Mouse (Mus musculus): ENCODE data around the gene Cyp3a41a. TPM values are rescaled to one million over a fixed set of nuclear protein-coding genes. Genes with fewer than 3 reads are reported as not detected.
"Not testable (repeated sequence)": the region's sequence is repeated elsewhere in the genome, so short reads cannot be mapped to it uniquely, and the experiment has no call there.

The Cyp3a41a gene
- total RNA-seq (2021), result not detected
- long read RNA-seq, result 0 reads

DNA sequence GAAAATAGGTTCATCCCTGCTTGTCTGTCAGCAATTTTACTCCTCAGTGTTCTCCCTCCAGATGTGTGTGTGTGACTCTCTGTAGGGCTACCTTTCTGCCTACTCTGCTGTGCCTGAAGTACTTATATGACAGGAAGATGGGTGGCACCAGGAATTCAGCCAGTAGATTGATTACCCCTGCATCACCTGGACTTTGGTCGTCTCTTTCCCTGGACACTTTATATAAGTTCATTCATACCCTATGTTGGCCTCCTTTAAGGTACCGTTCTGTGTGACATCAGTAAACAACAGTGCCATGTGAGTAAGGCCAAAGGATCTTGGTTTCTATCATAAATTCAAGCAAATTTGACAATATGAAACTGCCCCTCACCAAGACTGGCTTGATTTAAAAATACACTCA, at the start of gene Cyp3a41a:
Gene Cyp3a41a (minus strand): TSS at position 101 of the 400 bp plus-strand sequence.
- DNase-seq (ENCODE audit: low spot score in 2 of 2), result not testable (repeated sequence)

DNA sequence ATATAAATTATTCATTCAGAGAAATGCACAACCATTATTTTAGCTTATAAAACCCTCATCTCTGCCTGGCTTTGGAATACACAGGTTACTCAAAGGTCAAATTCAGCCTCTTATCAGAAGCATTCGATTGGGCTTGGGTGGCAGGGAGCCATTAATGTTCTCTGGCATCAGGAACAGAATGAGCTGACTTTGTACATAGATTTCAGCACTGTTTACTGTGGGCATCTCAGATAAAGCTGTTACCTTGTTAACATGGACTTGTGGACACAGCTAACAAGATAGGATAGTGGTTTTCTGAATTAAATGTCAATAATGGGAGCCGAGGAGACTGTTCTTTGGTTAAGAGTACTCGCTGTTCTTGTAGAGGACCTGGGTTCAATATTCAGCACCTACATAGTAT, 17.6 kb upstream of the Cyp3a41a start:
- DNase-seq (ENCODE audit: low spot score in 2 of 2), result not testable (repeated sequence)

DNA sequence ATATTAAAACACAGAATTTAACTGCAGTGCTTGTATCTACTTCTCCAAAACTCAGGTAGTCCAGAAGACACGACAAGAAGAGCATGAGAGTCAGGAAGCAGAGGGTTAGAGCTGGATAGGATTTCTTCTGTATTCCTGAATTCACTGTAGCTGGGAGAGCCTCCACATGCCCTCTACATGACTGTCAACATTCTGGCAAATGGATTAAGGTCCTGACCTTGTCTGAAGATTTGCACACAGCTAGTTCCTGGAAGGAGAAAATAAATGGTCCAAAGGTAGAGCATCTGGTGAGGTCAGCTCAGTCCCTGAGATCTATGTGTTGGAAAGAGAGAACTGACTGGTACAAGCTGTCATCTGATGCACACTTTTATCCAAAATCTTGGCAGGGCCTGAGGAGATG, 5.6 kb downstream of the Cyp3a41a start:
- DNase-seq (ENCODE audit: low spot score in 2 of 2), result not testable (repeated sequence)

DNA sequence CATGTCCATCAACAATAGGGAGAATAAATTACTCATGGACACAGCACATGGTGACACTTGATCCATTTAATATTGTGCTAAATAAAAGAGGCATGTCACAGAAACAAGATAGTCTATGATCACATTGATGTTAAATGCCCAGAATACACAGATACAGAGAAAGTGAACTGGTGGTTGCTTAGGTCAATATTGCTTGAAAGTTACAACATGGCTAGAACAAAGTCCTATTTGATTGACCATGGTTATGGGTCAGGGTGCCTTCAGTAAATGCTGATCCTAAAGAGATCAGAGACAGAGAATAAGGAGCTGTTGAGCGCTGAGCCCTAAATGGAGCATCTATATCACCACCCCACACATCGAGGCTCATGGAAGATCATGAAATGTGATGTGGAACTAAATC, 12.6 kb downstream of the Cyp3a41a start:
- not testable (repeated sequence) for DNase-seq (ENCODE audit: low spot score in 2 of 2)

DNA sequence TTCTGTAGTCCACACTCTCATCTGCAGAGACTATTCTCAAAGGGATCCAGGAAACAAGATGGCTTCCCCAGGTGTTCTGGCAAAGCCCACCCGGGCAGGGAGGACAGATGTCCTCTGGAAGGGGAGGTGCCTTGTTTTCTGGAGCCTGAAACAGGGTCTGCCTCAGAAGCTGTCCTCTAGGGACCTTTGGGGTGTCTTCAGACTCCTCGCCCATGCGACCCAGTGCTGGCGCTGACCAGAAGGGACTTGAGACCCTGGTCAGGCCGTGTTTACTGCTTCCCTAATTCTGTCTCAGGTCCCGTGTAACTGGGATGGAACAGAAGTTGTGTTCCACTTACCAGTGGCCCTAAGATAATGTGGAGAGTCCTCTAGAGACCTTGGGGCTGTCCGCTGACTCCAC, 57.9 kb downstream of the Cyp3a41a start:
- DNase-seq (ENCODE audit: low spot score in 2 of 2), result no peak

DNA sequence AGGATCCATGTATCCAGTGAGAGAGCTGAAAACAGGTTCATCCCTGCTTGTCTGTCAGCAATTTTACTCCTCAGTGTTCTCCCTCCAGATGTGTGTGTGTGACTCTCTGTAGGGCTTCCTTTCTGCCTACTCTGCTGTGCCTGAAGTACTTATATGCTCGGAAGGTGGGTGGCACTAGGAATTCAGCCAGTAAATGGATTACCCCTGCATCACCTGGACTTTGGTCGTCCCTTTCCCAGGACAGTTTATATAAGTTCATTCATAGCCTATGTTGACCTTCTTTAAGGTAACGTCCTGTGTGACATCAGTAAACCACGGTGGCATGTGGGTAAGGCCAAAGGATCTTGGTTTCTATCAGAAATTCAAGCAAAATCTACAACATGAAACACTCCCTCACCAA, 72.2 kb downstream of the Cyp3a41a start:
- no peak for DNase-seq (ENCODE audit: low spot score in 2 of 2)

Other genes with a start within 250 kb of the Cyp3a41a start
- gene Cyp3a41b, start 135.4 kb downstream of the Cyp3a41a start, total RNA-seq (2021), result not detected
- gene Cyp3a44, start 85.7 kb upstream of the Cyp3a41a start, total RNA-seq (2021), result not detected
- gene Cyp3a11, start 159.8 kb upstream of the Cyp3a41a start, total RNA-seq (2021), result not detected